Mouse (Mus musculus): ENCODE data around the gene Sema4d. TPM values are rescaled to one million over a fixed set of nuclear protein-coding genes. Genes with fewer than 3 reads are reported as not detected.

Gene Sema4d
- total and polyA plus RNA-seq, 2 experiments from 2014 or later: 13.7 to 33.1 TPM

DNA sequence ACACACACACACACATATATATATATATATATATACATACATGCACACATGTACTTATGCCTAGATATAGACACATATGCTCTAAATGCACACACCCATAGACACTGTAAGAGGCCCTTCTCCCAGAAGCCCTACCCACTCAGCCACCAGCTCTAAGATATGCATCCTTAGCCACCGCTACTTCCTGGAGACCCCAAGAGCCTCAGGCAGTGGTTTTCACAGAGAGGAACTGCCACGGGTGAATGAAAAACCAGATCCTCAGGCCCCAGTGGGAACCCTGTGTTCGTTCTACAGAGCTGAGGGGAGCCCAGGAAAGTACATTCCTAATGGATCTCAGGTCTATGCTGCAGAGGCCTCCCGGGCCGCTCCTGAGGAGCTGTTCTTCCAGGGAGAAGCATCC lies 28.2 kb downstream of the Sema4d start:
- Histone ChIP-seq H3K4me3 (ENCODE audit: low read length) (no peak overlapping the region), H3K4me2 (ENCODE audit: low read depth, low read length) (no peak overlapping the region), H3K27me3 (ENCODE audit: insufficient read depth, low read length) (no peaks in the 10 kb centered on the region), H3K9me3 (ENCODE audit: low read length) (no peaks in the 10 kb centered on the region), H3K36me3 (ENCODE audit: insufficient read depth, low read length) (no peaks in the 10 kb centered on the region), H3K9ac (replicated peaks; ENCODE audit: low read length) (no peak overlapping the region), H3K27ac (no peak overlapping the region), H3K4me1 (ENCODE audit: insufficient read depth, low read length) (no peaks in the 10 kb centered on the region; the same call in 1 of the 2 replicates)
- 79% methylated on average over 5 of the region's 5 CpGs for WGBS
- ATAC-seq (no peak), DNase-seq (ENCODE audit: low spot score) (no peak)
- no peak for TF ChIP-seq CTCF (IDR thresholded peaks at IDR 0.05; ENCODE audit: low read depth)

DNA sequence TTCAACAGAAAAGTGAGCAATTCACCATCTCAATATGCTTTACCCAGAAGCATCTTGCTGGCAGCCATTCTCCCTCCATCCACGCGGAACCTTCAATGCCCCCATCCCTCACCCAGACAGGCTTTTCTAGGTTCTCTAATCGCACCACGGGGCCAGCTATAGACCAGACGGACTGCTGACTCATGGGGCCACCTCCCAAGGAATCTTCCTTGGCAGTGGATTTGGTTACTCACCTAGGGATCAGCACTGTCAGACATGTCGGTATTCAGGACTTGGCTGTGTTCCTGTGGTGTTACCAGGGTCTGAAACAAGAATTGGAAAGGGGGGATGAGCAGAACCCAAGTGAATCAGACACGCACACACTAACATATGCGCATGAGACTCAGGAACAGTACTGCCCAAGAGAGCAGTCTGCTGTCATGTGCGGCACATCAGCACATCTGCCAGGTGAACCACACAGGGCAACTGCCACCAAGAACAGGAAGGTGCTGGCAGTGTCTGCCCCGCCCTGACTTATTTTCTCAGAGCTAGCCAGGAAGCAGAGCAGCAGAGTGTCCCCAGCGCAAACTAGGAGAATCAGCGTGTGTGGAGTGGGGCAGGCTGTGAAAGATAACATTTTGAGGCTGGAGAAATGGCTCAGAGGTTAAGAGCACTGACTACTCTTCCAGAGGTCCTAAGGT lies 30.4 kb downstream of the Sema4d start:
- H3K9ac ChIP-seq (replicated peaks; ENCODE audit: low read length): no peak overlapping the region
- no peaks in the 10 kb centered on the region for H3K9me3 ChIP-seq (ENCODE audit: low read length)
- no peaks in the 10 kb centered on the region for H3K36me3 ChIP-seq (ENCODE audit: insufficient read depth, low read length)
- no peak overlapping the region for H3K4me3 ChIP-seq (ENCODE audit: low read length)
- no peaks in the 10 kb centered on the region for H3K4me1 ChIP-seq (ENCODE audit: insufficient read depth, low read length)
- ATAC-seq: no peak
- DNase-seq (ENCODE audit: low spot score): no peak
- no peak overlapping the region for H3K27ac ChIP-seq
- no peak overlapping the region for H3K4me2 ChIP-seq (ENCODE audit: low read depth, low read length)
- no peak for TF ChIP-seq CTCF (IDR thresholded peaks at IDR 0.05; ENCODE audit: low read depth)
- 71% methylated on average over 12 of the region's 12 CpGs for WGBS
- no peaks in the 10 kb centered on the region for H3K27me3 ChIP-seq (ENCODE audit: insufficient read depth, low read length)

DNA sequence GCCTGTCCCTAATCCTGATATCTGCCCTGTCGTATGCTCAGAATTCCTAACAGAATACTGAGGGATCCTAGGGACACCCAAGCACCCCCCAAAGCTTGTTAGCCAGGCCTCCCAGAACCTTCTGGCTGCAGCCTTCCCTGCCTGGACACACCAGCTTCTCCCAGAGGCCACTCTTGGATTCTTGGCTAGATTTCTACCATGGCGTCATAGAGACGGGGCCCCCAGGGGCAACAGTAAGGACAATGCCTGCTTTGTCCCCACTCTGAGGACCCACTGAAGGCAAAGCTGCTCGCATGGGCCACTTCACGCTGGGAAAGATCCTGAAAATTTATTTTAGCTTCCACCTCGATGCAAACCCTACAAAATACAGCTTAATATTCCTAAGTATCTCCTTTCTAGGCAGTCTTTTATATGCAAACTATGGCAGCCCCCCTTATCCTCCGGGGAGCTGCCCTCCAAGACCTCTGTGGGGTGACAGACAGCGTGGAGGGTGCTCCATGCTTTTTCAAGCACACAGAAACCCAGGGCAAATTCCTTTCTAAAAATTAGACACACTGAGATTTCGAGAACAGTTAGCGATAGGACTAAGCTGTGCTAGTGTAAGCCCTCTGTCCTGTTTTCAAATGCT lies 32.2 kb downstream of the Sema4d start:
- Histone ChIP-seq H3K4me2 (ENCODE audit: low read depth, low read length) (no peak overlapping the region), H3K4me3 (ENCODE audit: low read length) (no peak overlapping the region), H3K27ac (peak overlapping the region; percentile 66), H3K4me1 (ENCODE audit: insufficient read depth, low read length) (no peaks in the 10 kb centered on the region), H3K9me3 (ENCODE audit: low read length) (no peaks in the 10 kb centered on the region), H3K27me3 (ENCODE audit: insufficient read depth, low read length) (no peaks in the 10 kb centered on the region), H3K9ac (replicated peaks; ENCODE audit: low read length) (no peak overlapping the region), H3K36me3 (ENCODE audit: insufficient read depth, low read length) (no peaks in the 10 kb centered on the region)
- TF ChIP-seq CTCF (IDR thresholded peaks at IDR 0.05; ENCODE audit: low read depth): no peak
- DNase-seq (ENCODE audit: low spot score) (peak; percentile 72), ATAC-seq (peak; percentile 83)
- WGBS: 27% methylated on average over 10 of the region's 10 CpGs

DNA sequence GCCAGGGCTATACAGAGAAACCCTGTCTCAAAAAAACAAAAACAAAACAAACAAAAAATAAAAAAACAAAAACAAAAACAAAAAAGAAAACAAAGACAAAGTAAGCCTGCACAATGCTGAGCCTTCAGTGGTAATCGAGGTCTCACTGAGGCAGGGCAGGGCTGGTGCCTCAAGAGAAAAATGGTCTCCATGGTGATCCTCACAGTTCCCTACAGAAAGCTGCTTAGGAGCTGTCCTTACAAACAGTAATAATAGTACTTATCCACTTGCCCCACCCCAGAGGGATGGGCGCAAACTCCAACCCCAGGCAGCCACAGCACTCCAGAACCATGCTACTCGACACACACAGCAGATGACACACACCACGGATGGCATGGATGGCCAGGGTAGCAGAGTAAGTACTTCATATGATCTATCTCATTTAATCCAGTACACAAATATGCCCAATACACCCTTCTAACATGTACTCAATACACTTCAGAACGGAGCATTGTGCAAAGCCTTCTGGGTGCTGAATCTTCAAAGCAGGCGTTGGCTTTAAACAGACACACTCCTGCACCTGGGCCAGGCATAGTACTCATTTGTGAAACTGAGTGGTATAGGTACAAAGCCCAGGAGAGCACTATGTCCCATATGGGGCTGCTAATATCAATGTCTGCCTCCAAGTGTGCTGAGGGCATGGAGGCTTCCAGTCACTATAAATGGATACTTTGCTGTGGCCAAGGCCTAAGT lies 34.1 kb downstream of the Sema4d start:
- DNase-seq (ENCODE audit: low spot score): no peak
- no peak for ATAC-seq
- 83% methylated on average over 6 of the region's 6 CpGs for WGBS
- Histone ChIP-seq H3K27ac (no peak overlapping the region), H3K27me3 (ENCODE audit: insufficient read depth, low read length) (no peaks in the 10 kb centered on the region), H3K9me3 (ENCODE audit: low read length) (no peaks in the 10 kb centered on the region), H3K4me2 (ENCODE audit: low read depth, low read length) (no peak overlapping the region), H3K9ac (replicated peaks; ENCODE audit: low read length) (no peak overlapping the region), H3K4me1 (ENCODE audit: insufficient read depth, low read length) (0 out of 2 replicates have a peak, but pooled peaks cover 3% of the 10 kb centered on the region), H3K4me3 (ENCODE audit: low read length) (no peak overlapping the region), H3K36me3 (ENCODE audit: insufficient read depth, low read length) (no peaks in the 10 kb centered on the region)
- no peak for TF ChIP-seq CTCF (IDR thresholded peaks at IDR 0.05; ENCODE audit: low read depth)

DNA sequence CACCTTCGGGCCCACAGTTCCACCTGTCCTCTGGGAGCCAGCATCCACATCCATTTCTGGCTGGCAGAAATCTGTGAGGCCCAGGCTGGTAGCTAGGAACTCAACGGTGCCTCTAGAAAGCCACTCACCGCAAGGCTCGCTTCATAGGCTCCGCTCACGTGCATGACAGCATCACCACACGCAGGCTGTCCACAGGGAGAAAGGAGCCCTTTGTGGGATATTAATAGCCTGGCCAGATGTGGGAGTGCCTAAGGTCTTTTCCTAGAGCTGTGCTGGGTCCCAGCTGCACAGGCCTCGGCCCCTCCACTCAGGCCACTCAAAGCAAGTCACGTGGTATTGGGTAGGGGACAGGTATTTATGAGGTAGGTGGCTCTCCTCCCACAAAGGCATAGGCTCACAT lies 35.1 kb downstream of the Sema4d start:
- Histone ChIP-seq H3K4me3 (ENCODE audit: low read length) (no peak overlapping the region), H3K27ac (no peak overlapping the region), H3K9ac (replicated peaks; ENCODE audit: low read length) (no peak overlapping the region), H3K9me3 (ENCODE audit: low read length) (no peaks in the 10 kb centered on the region), H3K4me1 (ENCODE audit: insufficient read depth, low read length) (peaks cover 13% of the 10 kb centered on the region; the same call in 1 of the 2 replicates), H3K4me2 (ENCODE audit: low read depth, low read length) (no peak overlapping the region), H3K36me3 (ENCODE audit: insufficient read depth, low read length) (no peaks in the 10 kb centered on the region), H3K27me3 (ENCODE audit: insufficient read depth, low read length) (no peaks in the 10 kb centered on the region)
- WGBS: 74% methylated on average over 9 of the region's 9 CpGs
- TF ChIP-seq CTCF (IDR thresholded peaks at IDR 0.05; ENCODE audit: low read depth): no peak
- no peak for ATAC-seq
- no peak for DNase-seq (ENCODE audit: low spot score)

DNA sequence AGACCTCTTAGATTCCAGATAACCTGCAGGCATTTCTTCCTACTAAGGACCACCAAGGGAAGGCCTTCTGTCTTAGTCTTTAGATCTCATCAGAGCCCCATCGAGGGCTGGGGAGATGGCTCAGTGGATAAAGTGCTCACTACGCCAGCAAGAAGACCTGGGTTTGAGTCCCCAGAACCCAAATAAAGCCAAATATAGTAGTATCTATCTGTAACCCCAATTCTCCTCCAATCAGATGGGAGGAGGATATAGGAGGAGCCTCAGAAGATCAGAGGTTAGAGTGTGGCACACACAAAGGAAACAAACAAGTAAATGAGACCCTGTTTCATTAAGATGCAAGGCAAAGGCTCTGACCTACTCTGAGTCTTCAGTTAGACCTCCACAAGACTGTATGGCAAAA lies 36.4 kb downstream of the Sema4d start:
- Histone ChIP-seq H3K36me3 (ENCODE audit: insufficient read depth, low read length) (no peaks in the 10 kb centered on the region), H3K27me3 (ENCODE audit: insufficient read depth, low read length) (no peaks in the 10 kb centered on the region), H3K9ac (replicated peaks; ENCODE audit: low read length) (no peak overlapping the region), H3K4me1 (ENCODE audit: insufficient read depth, low read length) (peaks cover 19% of the 10 kb centered on the region), H3K27ac (no peak overlapping the region), H3K4me2 (ENCODE audit: low read depth, low read length) (no peak overlapping the region), H3K9me3 (ENCODE audit: low read length) (no peaks in the 10 kb centered on the region), H3K4me3 (ENCODE audit: low read length) (no peak overlapping the region)
- no peak for TF ChIP-seq CTCF (IDR thresholded peaks at IDR 0.05; ENCODE audit: low read depth)
- WGBS: 83% methylated on average over 2 of the region's 2 CpGs
- DNase-seq (ENCODE audit: low spot score): no peak
- ATAC-seq: no peak

All from hindbrain, postnatal 0 days (tissue).